Mouse (Mus musculus) bone marrow, adult 2 months (tissue): ENCODE measurements at regions not wholly inside any gene's neighbourhood (a gene's known extent, or its start where the extent isn't known, plus 50 kb on each side); places are given as distances from the start of the nearest gene placed in this dataset.

ENCODE experiments used
- CTCF ChIP-seq: fragments of 200-500 bp; IDR thresholded peaks from 2 replicates; pipeline ENCODE4 v1.5.1; 2011; ENCODE audit warnings: low read length, control low read depth; ENCODE audit not compliant: control insufficient read depth, insufficient read depth
- POLR2A ChIP-seq: fragments of 200-500 bp; IDR thresholded peaks from 2 replicates; pipeline ENCODE4 v1.6.1; 2011; ENCODE audit warnings: low read depth, mild to moderate bottlenecking, control low read depth, low read length, borderline replicate concordance; ENCODE audit not compliant: control insufficient read depth

- TF ChIP-seq POLR2A (no peak), CTCF (no peak)
Measured at GRCm38 (mm10) chr8:8392303-8392702, 268.7 kb downstream of the Efnb2 start.
